Mouse (Mus musculus): ENCODE measurements around the gene 1700024G13Rik.
"Not testable (repeated sequence)": the region's sequence is repeated elsewhere in the genome, so short reads cannot be mapped to it uniquely, and the experiment has no call there.

Gene 1700024G13Rik

GRCm38 (mm10) chr14:32388196-32388595 is at the start of gene 1700024G13Rik:
1700024G13Rik (minus strand) TSS chr14:32388391.
- peak; percentile 55 for DNase-seq

GRCm38 (mm10) chr14:32437352-32437793 is 49.2 kb upstream of the 1700024G13Rik start:
- DNase-seq = no peak

- DNase-seq = no peak
These were observed 40.9 kb upstream of the 1700024G13Rik start for GRCm38 (mm10) chr14:32429030-32429602.

- no peak for DNase-seq
These were observed 35.8 kb upstream of the 1700024G13Rik start for GRCm38 (mm10) chr14:32423946-32424345.

GRCm38 (mm10) chr14:32418747-32419146 is 30.6 kb upstream of the 1700024G13Rik start:
- no peak for DNase-seq

- no peak for DNase-seq
These were observed 23.9 kb upstream of the 1700024G13Rik start for GRCm38 (mm10) chr14:32412075-32412474.

- no peak for DNase-seq
These were observed 21.9 kb upstream of the 1700024G13Rik start for GRCm38 (mm10) chr14:32410084-32410483.

- not testable (repeated sequence) for DNase-seq
These were observed 17.2 kb upstream of the 1700024G13Rik start for GRCm38 (mm10) chr14:32405399-32405798.

- no peak for DNase-seq
These were observed 6.6 kb downstream of the 1700024G13Rik start for GRCm38 (mm10) chr14:32381619-32382018.

- DNase-seq = no peak
These were observed 7.1 kb downstream of the 1700024G13Rik start for GRCm38 (mm10) chr14:32381066-32381465.

- DNase-seq = no peak
These were observed 8.1 kb downstream of the 1700024G13Rik start for GRCm38 (mm10) chr14:32380099-32380480.

GRCm38 (mm10) chr14:32379395-32380098 is 8.6 kb downstream of the 1700024G13Rik start:
- DNase-seq = no peak

- no peak for DNase-seq
These were observed 15.7 kb downstream of the 1700024G13Rik start for GRCm38 (mm10) chr14:32372510-32372909.

GRCm38 (mm10) chr14:32369756-32370155 is 18.4 kb downstream of the 1700024G13Rik start:
- DNase-seq = no peak

- DNase-seq = no peak
These were observed 23.8 kb downstream of the 1700024G13Rik start for GRCm38 (mm10) chr14:32364359-32364758.

GRCm38 (mm10) chr14:32351181-32351920 is 36.8 kb downstream of the 1700024G13Rik start:
- not testable (repeated sequence) for DNase-seq

- DNase-seq = no peak
These were observed 40.9 kb downstream of the 1700024G13Rik start for GRCm38 (mm10) chr14:32347307-32347706.

GRCm38 (mm10) chr14:32344694-32345093 is 43.5 kb downstream of the 1700024G13Rik start:
- no peak for DNase-seq

- no peak for DNase-seq
These were observed 44.0 kb downstream of the 1700024G13Rik start for GRCm38 (mm10) chr14:32344176-32344575.

- no peak for DNase-seq
These were observed 46.4 kb downstream of the 1700024G13Rik start for GRCm38 (mm10) chr14:32341823-32342222.

GRCm38 (mm10) chr14:32336547-32336946 is 51.6 kb downstream of the 1700024G13Rik start:
- DNase-seq = no peak

GRCm38 (mm10) chr14:32336021-32336420 is 52.2 kb downstream of the 1700024G13Rik start:
- DNase-seq = no peak

Data from thymus, postnatal 14 days (tissue).